Mouse (Mus musculus) spleen, adult 18-20 months (tissue): ENCODE measurements around the gene Cox15.

Experiments
- DNase-seq, 2 experiments: peaks; one replicate each; pipeline ENCODE4 v3.0.0; 2022; ENCODE audit warnings: mixed read lengths in 2 of 2

Gene Cox15

DNA sequence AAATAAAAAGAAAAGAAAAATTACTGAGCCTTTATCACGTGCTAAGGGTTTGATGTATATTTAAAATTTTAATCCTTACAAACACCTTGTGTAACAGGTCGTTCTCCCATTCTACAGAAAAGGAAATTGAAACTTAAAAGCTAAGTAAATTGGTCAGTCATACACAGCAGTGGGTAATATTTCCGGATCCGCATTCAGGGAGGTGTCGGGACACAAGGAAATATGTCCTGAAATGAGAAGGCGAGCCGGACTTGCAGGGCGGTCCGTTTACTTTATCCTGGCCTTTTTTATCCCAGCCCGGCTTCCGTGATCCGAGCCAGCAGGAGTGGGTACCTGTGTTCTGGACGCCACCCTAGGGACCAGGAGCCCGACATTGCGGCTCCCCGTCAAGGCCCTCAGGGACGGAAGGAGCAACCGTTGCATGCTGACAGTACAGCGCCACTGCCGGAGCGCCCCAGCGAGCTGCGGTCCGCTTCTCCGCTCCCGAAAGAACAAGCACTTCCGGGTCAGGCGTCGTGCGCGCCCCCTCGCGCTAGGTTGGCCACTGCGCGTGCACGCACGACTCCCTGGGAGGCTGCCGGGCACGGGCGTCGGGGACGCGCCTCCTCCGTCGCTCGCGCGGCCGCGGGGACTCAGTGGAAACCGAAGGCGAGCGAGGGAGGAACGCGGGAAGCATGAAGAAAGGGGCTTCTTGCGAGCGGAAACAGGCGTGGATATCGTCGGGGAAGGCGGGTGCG is at the start of gene Cox15, which contains the start of gene Cutc:
Gene Cox15 (minus strand): TSS at position 512 of the 737 bp plus-strand sequence.
Gene Cutc (plus strand): TSS at position 508 of the 737 bp plus-strand sequence.
- DNase-seq: peak; percentile 93 to 96

- DNase-seq: no peak
These were observed 48.7 kb upstream of the Cox15 start for GRCm38 (mm10) chr19:43801427-43802051.

- DNase-seq: no peak
These were observed 44.4 kb upstream of the Cox15 start for GRCm38 (mm10) chr19:43797216-43797615.

GRCm38 (mm10) chr19:43795511-43795910 is 42.7 kb upstream of the Cox15 start:
- DNase-seq: no peak

GRCm38 (mm10) chr19:43793951-43794350 is 41.2 kb upstream of the Cox15 start:
- DNase-seq: no peak

- DNase-seq: no peak
These were observed 39.7 kb upstream of the Cox15 start for GRCm38 (mm10) chr19:43792537-43792936.

GRCm38 (mm10) chr19:43789817-43790216 is 37.0 kb upstream of the Cox15 start:
- DNase-seq: no peak

DNA sequence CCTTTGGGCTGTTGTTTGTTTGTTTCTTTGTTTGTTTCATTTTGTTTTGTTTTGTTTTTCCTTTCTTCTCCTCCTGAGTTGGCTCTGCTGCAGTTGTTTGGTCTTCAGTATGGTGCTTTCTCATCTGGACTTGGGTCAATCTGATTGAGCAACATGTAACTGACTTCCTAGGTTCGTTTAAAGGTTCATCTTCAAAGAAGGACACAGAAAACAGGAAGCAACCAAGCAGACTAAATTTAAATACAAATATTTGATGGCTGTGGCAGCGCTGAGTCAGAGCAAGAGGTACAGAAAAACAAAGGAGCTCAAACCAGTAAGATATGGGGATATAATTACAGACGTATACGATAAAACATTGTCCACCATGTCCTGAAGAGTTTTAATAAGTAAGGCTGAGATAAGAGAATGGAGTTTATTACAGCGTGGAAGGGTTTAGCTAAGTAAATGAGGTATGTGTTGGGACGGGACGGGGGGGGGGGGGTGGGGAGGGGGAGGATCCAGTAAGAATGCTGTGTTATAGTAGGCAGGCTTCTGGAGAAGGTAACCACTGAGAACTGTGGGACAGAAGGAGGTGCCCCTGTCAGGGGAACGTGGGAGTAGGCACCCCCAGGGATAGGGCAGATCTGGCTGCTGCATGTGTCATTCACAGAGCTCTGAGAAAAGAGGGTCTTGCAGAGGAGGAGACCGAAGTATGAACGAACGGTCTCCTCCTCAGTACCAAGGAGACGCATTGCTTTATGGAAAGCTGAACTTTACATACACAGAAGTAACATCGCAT is 33.6 kb upstream of the Cox15 start:
- no peak for DNase-seq

GRCm38 (mm10) chr19:43784761-43785160 is 32.0 kb upstream of the Cox15 start:
- DNase-seq: no peak

GRCm38 (mm10) chr19:43781980-43782379 is 29.2 kb upstream of the Cox15 start, which contains the start of gene Abcc2:
Abcc2 (plus strand) TSS chr19:43782192.
- no peak for DNase-seq

- DNase-seq: no peak
These were observed 27.6 kb upstream of the Cox15 start for GRCm38 (mm10) chr19:43780391-43780790.

DNA sequence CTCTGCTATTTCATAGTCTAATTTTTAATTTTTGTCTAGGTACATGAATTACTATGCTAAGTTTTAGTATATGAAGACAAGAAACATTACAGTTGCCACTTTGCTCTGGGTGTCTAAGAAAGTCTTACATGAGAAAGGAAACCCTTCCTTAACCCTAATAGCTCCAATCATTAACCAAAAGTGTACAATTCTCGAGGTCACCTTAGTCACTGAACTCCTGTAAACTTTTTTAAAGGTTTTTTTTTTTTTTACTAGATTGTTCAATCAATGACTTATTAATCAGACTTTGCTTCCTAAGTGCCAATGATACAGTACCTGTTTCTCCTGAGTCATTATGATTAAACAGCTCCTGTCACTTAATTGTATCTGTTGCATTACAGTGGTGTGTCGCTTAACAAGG is 24.5 kb upstream of the Cox15 start:
- DNase-seq: no peak

- DNase-seq: no peak
These were observed 23.8 kb upstream of the Cox15 start for GRCm38 (mm10) chr19:43776561-43776960.

- DNase-seq: no peak
These were observed 22.6 kb upstream of the Cox15 start for GRCm38 (mm10) chr19:43775433-43775832.

DNA sequence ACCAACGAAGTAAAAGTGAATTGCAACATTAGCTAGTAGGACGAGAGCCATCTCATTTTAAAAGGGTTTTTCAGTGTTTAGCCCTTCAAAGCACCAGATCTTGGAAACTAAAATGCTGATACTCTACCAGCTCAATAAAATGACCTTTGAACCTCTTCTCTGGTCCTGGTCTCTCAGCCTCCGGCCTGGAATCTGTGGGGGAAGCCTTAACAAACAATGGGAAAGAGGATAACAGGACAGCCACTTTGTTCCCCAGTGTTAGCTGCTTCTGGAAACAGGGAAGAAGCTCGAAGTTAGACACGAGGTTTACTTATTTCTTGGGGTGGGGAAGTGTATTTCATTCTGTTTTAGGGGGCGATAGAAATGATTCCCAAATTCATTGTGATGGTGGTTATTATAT is 19.5 kb upstream of the Cox15 start:
- DNase-seq: no peak

- DNase-seq: no peak
These were observed 18.7 kb upstream of the Cox15 start for GRCm38 (mm10) chr19:43771499-43771969.

DNA sequence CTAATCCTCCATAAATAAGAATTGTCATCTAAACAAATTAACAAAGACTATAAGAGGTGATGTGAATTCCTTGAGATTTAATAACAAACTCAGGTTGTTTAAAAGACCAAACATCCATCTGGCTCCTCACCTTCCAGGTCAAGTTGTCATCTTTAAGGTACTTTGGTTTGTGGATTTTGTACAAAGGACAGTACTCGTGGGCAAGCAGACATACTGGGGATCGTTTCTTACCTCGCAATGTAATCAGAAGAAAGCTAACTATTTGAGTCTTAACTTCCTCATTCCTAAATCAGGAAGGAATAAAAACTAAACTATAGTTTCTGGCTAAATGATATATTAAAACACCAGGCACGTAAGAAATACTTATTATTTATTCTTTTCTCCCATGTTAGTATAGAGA is 17.8 kb upstream of the Cox15 start:
- DNase-seq: no peak

DNA sequence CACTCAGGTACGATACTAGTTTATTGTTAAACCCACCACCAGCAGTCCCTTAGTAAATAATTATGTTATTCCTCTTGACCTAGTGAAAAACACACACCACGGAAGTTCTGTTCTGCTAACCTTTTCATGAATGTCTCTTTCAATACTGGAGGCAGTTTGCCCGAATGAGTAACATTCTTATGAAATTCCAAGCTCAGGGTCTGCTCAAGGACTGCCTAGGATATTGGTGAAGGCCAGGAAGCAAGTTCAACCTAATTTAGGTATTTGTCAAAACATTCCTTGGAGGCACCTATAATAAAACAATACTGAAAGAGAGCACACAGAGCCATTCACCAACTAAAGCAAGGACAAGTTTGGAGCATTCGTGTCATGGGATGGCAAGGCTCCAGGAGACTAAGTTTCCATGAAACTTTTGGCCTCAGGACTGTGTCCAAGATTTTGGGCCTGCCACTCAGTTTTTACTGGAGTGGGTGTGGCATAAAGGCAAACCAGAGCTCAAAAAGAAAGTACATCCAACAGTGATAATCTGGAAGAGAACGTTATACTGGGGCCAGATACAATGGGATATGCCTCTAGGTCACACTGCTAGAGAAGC is 16.7 kb upstream of the Cox15 start:
- no peak for DNase-seq

- no peak for DNase-seq
These were observed 14.9 kb upstream of the Cox15 start for GRCm38 (mm10) chr19:43767549-43768322.

GRCm38 (mm10) chr19:43766451-43766850 is 13.7 kb upstream of the Cox15 start:
- DNase-seq: no peak

DNA sequence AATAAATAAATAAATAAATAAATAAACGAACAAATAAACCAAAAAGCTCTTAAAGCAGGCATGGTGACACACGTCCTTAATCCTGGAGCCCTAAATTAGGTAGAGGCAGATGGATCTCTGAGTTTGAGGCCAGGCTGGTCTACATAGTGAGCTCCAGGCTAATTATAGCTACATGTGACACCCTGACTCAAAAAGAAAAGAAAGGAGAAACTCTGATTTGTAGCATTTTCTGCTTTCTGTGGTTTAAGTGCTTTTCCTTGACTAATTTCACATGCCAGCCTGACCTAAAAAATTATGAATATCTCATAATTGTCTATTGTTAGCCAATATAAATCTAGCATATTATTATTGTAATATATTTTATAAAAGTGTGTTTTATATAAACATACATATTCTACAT is 9.6 kb upstream of the Cox15 start:
- no peak for DNase-seq
